Mouse (Mus musculus) left cerebral cortex, adult 6 months (tissue): ENCODE results near the gene Ero1lb. TPM values are rescaled to one million over a fixed set of nuclear protein-coding genes. Genes with fewer than 3 reads are reported as not detected.

ENCODE experiments used
- long read RNA-seq, 2 experiments: library from polyadenylated mRNA; unstranded; transcript quantifications; one replicate each; pipeline ENCODE4 v2.0.0; 2019 to 2020
- polyA plus RNA-seq: library from polyadenylated mRNA; unstranded; fragments of <200 nt; fragmentation: Nextera tagmentation; gene quantifications from 2 replicates; pipeline ENCODE4 v1.2.3, GENCODE M21; 2021

Ero1lb gene
- polyA plus RNA-seq = 5.5 and 9.2 TPM in 2 replicates
- long read RNA-seq, experiment 1, partial matches to known transcripts = 5 of 8 reads
- long read RNA-seq, experiment 1, other reads (novel, unspliced or antisense) = 3 of 8 reads
- long read RNA-seq, experiment 2, partial matches to known transcripts = 1 of 7 reads
- long read RNA-seq, experiment 2, other reads (novel, unspliced or antisense) = 6 of 7 reads

GRCm38 (mm10) chr13:12565621-12566390 lies at the start of gene Ero1lb:
Gene Ero1lb, plus strand, starts transcription at chr13:12565874.

GRCm38 (mm10) chr13:12519955-12520584 lies 45.6 kb upstream of the Ero1lb start, which contains the start of gene Edaradd:
Gene Edaradd, minus strand, starts transcription at chr13:12520438.

Other genes starting within 250 kb of the Ero1lb start
- gene Actn2, start 225.1 kb upstream of the Ero1lb start, polyA plus RNA-seq = 11.0 and 12.6 TPM in 2 replicates
- 6.7 and 7.5 TPM in 2 replicates for gene Heatr1, start 170.8 kb upstream of the Ero1lb start, polyA plus RNA-seq
- 10.8 and 15.0 TPM in 2 replicates for gene Lgals8, start 100.9 kb upstream of the Ero1lb start, polyA plus RNA-seq
- gene Edaradd, start 45.4 kb upstream of the Ero1lb start, polyA plus RNA-seq = 0.09 and 0.15 TPM in 2 replicates
- gene Prl2c3, start 234.2 kb downstream of the Ero1lb start, polyA plus RNA-seq = not detected in 2 replicates